Mouse (Mus musculus): ENCODE measurements around the gene Rasl2-9.
"Not testable (repeated sequence)": the region's sequence is repeated elsewhere in the genome, so short reads cannot be mapped to it uniquely, and the experiment has no call there.

The Rasl2-9 gene

GRCm38 (mm10) chr7:5080815-5081214 lies 44.9 kb downstream of the Rasl2-9 start:
- in situ Hi-C loops (cut with MseI, MboI): no loop called here

DNA sequence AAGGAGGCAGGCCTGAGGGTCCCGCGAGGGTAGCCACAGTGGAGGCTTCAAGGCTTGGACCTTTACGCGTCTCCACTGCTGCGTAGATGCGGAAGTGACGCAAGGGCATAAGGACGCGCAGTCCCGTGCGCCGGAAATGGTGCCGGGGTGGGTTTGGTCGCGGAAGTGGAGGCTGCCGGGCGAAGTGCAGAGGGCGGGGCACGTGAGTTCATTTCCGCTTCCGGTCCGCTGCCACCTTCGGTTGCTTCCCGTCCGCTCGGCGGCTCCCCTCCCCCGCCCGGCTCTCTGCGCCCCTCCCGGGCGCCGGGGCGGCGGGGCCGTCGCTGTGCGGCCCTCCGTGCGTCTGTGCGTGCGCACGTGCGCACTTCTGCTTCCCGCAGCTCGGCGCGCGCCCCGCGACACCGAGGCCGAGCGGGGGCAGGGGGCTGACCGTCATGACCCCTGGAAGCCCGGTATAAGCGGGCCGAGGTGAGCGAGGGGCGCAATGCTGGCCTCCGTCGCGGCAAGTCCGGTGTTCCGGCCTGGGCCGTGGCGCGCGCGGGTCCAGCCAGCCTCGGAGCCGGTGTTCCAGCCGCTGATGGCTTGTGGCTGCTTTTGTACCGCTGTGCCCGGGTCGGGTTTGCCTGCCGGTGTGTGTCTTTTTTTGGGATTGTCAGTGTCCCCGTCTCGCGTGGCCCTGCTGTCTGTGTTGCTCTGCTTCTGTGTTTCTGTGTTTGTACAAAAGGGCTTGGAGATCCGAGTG lies 45.6 kb downstream of the Rasl2-9 start, which contains the start of gene Epn1:
TSS of gene Epn1 (plus strand) at position 226 of the 742 bp plus-strand sequence.
- in situ Hi-C loops (cut with MseI, MboI): no loop called here

DNA sequence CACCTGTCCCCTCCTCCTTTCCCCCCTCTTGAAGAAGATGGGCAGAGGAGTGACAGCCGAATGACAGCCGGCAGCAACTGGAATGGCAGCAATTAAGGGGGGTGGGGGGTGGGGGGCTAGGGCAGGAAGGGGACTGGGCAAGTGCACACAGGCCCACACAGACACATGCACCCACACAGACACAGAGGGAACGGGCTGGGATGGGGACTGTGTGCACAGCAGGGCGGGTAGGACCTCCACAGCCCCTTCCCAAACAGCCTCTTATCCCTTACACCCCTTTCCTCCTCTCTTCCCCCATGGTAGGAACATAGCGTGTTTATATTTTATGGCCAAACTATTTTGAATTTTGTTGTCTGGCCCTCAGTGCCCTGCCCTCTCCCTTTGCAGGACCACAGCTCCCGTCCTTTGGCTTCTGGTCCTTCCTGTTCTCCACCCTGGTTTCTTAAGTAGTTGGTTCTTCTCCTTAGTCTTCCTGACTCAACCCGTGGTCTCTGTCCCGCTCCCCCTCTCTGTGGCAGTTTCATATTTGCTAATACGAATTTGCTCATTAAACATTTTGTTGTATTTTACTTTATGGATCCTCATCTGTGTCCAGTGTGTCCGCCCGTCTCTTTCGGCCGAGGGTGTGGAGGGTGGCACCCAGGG lies 46.3 kb downstream of the Rasl2-9 start:
- in situ Hi-C loops (cut with MseI, MboI): not testable (repeated sequence)

DNA sequence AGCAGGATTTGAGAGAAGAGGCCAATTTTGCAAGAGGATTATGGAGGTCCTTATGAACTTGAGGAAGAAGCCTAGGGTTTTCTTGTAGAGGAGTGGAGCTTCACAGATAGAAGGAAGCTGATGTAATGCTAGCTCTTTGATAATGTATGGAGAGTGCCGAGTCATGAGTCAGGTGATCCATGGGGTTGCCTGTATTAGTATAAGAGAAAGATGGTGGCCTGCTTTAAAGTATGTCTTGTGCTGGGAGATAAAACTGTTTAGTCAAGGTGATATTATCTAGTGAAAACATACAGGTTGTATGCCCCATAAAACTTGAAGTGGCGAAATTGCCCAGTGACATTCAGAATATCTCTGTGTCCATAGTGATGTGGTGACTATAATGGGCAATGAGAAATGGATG lies 48.8 kb downstream of the Rasl2-9 start:
- in situ Hi-C loops (cut with MseI, MboI): no loop called here

DNA sequence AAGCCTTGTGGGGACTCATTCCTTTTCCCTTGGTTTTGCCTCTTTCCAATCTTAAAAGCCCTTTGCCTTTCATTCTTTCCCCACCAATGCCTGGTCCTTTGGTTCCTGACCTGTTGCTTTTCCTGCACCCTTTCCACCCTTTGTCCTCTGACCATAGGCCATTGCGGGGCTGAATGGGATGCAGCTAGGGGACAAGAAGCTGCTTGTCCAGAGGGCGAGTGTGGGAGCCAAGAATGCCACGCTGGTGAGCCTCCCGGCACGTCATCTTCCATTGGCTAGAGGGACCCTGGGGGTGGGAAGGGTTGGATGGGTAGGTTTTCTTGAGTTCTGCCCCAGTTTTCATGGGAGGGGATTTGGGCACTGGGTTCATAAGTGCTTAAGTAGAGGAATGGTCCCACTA lies 50.8 kb downstream of the Rasl2-9 start:
- in situ Hi-C loops (cut with MseI, MboI): no loop called here

Measured in mouse trophoblast stem cell (cell line).